Mouse (Mus musculus) embryo, embryonic 10.5 days (tissue): ENCODE results near the gene Aspscr1.
A peak's percentile ranks its signal among the peaks of the same experiment; 100 is the strongest.

Experiments
- DNase-seq: peaks from one replicate; pipeline ENCODE4 v3.0.0-alpha.2; 2015; ENCODE audit warnings: low spot score

The Aspscr1 gene

GRCm38 (mm10) chr11:120683536-120683935 lies 10.8 kb downstream of the Aspscr1 start:
- DNase-seq = no peak

DNA sequence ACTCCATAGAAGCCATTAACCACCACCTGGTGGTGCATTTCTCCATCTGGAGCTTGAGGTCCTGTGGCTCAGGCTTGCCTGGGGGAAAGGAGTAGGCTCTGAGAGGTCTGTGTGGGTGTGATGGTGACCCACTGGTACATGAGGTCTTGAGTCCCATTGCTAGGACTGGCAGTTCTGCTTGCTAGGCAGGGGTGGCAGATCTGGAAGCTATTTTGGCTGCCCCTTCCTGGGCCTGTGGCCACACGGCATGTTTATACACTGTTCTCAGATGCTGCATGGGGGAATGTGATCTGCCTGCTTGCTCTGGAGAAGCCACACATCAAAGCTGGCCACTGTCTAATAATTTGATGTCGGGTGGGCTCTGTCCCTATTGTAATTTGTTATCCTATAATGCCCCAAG lies 11.3 kb downstream of the Aspscr1 start:
- no peak for DNase-seq

DNA sequence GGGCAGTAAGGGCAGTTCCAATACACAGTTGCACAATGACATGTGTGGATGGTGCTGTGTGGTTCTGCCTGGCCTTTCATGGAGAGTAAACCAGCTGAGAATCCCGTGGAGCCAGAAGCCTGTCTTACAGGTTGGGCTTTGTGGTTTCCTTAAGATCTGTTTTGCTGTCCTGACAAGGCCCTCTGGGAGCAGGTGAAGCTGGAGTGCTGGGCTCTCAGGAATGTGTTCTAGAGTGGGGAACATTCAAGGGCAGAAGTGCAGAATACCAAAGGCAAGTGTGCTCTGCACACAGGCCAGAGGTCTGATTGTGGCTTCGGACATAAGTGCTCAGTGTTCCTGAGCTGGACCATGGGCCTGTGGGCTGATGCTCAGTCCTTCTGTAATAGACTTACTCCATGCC lies 11.9 kb downstream of the Aspscr1 start:
- no peak for DNase-seq

DNA sequence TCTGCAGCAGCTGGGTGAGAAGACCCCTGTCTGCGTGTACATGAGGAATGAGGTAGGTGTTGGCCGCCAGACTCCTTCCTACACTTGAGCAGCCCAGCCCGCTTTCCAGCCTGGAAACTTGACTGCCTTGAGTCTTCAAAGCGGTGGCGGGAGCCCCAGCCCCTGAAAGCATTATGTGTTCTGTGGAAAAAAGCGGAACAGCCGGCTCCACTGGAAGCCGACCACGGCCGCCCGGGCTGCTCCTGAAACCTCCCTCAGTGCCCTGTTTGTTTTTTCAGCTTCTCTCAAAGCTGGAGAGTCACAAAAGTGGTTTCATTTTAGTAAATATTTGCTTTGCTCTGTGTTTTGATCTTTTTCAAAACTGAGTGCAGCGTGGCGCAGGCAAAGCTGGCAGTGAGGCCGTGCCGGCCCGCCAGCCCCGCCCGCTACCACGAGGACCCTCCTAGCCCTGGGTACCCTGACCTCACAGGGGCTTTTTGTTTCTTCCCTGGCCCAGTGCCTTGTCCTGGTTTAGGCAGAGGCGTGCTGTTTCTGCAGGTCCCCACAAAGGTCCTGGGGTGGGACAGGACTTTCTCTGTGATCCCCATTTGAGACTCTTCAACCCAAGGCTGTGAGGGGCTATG lies 14.0 kb downstream of the Aspscr1 start:
- DNase-seq = no peak

GRCm38 (mm10) chr11:120689365-120689764 lies 16.6 kb downstream of the Aspscr1 start:
- no peak for DNase-seq

DNA sequence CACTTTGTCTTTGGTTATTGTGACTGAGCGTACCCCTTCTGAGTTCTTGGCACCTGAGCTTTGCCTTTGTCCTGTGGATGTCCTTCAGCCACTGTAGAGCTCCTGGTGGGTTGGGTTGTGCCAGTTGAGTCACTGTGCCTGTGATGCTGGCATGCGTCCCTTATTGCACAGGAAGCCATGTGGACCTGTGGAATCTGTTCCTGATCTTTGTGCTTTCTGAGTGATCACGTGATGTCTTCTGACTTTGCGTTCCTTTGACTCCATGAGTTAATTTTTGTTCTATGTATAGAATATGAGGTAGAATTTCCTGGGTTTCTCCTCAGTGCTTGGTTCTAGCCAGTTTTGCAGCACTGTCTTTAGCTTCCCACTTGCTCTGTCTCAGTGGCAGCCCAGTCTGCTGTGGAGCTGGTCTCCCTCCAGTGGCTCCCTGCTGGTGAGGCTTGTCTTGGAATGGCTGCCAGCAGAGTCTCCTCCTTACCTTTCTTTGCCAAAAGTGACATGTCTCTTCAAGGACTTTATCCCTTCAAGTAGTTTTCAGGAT lies 19.8 kb downstream of the Aspscr1 start:
- no peak for DNase-seq

DNA sequence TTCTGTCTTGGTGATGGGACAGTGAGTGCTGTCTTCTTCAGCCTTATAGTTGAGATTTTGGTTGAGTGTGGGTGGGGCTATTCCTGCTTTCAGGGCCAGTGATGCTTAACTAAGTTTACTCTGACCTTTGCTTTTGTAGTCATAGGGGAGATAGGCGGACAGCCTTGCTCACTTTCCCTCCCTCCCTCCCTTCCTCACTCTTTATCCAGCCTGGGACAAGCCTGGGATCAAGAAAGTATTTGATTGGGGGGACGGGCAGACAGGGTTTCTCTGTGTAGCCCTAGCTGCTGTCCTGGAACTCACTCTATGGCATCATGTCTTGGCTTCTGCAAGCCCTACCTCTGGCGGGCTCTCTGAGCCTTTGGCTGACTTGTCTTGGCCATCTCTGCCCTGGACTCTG lies 20.7 kb downstream of the Aspscr1 start:
- DNase-seq = no peak

GRCm38 (mm10) chr11:120695184-120695583 lies 22.4 kb downstream of the Aspscr1 start:
- peak; percentile 79 for DNase-seq

DNA sequence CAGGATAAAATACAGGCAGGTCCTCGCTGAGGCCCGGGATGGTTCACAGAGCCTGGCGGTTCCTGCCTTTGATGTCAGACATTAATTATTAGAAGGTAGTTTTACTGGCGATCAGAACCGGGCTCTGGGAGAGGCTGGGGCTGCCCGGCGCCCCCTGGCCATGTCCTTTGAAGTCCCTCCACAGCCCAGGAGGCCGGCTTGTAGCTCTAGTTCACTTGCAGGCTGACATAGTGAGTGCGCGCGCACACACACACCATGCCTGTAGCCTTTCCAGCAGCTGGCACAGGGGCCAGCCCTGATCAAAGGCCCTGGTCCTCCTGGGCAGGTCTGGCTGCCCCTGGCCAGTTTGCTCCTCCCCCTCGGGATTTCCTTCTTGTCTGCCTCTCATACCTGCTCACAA lies 22.9 kb downstream of the Aspscr1 start:
- DNase-seq = peak; percentile 72

DNA sequence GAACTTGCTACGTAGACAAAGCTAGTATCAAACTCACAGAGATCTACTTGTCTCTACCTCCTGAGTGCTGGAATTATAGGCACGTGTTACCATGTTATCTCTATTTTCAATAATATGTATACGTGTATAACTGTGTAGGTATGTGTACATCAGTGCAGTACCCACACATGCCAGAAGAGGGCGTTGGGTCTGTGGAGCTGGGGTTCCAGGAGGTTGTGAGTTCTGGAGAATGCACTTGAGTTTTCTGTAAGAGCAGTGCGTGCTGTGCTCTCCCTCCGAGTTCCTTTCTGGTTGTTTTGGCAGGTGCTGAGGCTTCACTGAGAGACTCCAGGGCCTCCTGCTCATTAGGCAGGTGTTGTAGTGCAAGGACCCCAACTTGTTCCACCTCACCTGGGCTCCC lies 23.8 kb downstream of the Aspscr1 start:
- no peak for DNase-seq

DNA sequence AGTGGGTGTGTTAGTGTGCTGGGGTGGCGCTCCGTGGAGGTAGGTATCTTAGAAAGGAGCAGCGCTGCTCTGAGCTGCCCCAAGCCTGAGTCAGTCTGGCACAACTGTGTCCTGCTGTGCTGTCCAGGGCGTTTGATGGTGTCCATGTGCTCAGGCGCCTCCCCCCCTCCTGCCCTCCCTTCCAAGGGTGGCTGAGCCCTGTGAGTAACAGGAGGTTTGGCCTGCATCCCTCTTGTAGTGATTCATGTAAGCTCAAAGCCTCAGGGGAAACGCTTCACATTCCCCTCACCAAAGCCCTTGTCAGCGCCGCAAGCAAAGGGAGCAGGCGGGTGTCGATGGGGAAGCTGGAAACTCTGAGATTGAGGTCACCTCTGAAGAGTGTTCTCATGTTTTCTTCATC lies 25.0 kb downstream of the Aspscr1 start:
- DNase-seq = no peak

GRCm38 (mm10) chr11:120703696-120704454 lies 31.1 kb downstream of the Aspscr1 start:
- peak; percentile 32 for DNase-seq

- DNase-seq = peak; percentile 61
Measured at GRCm38 (mm10) chr11:120704486-120705325, 31.9 kb downstream of the Aspscr1 start.

DNA sequence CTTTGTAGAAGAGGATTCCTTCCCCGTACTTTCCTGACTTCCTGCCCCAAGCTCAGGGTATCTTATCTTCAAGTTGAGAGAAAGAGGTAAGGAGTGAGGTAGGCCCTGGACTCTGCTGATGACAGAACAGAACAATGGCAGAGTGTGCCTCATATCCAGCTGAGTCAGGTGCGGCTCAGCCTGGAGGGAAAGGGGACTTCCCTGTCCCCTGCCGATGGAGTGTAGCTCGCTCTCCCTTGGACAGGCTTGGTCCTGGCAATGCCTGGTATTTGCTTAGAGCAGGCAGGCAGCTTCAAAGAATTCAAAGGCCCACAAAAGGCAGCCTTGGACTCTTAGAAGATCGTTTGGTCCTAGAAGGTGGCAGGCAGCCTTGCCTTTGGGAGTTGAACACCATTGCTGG lies 33.3 kb downstream of the Aspscr1 start:
- no peak for DNase-seq

- DNase-seq = peak; percentile 66
Measured at GRCm38 (mm10) chr11:120707225-120707624, 34.5 kb downstream of the Aspscr1 start.

DNA sequence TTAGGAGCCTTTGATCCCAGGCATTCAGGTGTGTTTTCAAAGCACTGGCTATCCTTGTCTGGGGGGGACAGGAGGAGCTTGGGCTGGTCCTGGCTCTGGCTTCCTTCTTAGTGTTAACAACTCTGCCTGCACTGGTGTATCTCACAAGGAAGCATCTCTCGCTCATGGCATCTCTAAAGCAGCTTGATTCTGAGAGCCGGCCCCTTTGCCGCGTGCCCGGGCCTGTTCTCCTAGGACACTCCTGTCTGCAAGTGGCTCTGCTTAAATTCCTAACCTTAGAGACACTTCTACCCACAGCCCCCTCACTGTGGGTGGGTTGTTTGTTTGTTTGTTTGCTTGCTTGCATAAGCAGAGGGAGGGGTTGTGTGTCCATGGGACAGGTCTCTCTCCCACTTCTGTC lies 35.2 kb downstream of the Aspscr1 start:
- no peak for DNase-seq

DNA sequence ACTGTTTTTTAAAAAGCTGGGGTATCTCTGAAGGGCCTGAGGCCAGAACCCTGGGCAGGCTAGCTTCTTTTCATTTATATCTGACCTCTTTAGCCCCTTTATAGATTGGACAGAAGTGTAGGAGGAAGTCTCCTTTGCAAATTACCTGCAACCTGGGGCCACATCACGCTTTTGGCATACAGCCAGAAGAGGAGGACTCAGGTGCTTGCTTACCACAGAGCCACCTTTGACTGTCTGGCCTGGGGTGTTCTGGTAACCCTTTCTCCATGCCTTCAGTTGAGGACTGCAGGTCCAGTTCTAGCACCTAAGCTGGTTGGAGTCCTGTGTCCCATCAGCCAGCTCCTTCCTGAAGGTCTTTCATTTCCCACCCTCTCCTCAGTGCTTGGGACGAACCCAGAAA lies 36.8 kb downstream of the Aspscr1 start:
- no peak for DNase-seq

GRCm38 (mm10) chr11:120710672-120711071 lies 37.9 kb downstream of the Aspscr1 start:
- peak; percentile 48 for DNase-seq

DNA sequence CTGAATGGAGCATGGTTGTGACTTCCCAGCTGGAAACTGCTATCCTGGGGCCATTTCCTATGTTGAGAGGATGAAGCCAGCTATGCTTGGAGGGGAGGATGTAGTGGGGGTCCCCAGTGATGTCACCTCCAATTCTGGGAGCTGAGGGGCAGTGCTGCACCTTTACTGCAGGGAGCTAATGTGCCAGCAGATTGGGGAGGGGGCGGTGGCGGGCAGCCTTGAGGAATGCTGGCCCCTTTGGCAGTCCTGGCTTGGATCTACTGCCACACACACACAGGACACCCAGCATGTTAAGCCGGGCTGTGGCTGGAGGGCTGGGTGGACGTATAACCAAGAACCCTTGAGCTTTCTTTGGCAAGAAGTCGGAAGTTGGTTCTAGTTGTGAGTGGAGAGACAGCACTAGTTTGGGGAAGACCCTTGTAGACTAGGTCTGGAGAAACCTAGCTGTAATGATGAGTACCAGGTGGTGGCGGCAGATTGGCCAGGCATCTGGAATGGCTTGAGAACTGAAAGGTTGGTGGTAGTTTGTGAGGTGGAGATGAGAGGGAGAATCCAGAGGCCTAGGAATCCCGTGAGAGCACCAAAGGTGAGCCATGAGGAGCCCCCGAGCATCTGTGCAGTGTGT lies 39.3 kb downstream of the Aspscr1 start:
- DNase-seq = no peak

GRCm38 (mm10) chr11:120712771-120713568 lies 40.2 kb downstream of the Aspscr1 start:
- DNase-seq = peak; percentile 76
